Mouse (Mus musculus): ENCODE data around the gene Bean1. TPM values are rescaled to one million over a fixed set of nuclear protein-coding genes. Genes with fewer than 3 reads are reported as not detected.
A peak's percentile ranks its signal among the peaks of the same experiment; 100 is the strongest.
"Not testable (repeated sequence)": the region's sequence is repeated elsewhere in the genome, so short reads cannot be mapped to it uniquely, and the experiment has no call there.

Bean1 gene
- total RNA-seq, 2 experiments from 2014 or later: not detected

- no peak for ATAC-seq (replicated peaks; ENCODE audit: low FRiP score, poor library complexity, severe bottlenecking)
These were observed 61.8 kb downstream of the Bean1 start for GRCm38 (mm10) chr8:104232039-104232438.

- ATAC-seq (replicated peaks; ENCODE audit: low FRiP score, poor library complexity, severe bottlenecking): no peak
These were observed 62.7 kb downstream of the Bean1 start for GRCm38 (mm10) chr8:104232919-104233318.

GRCm38 (mm10) chr8:104234573-104234972 is 64.3 kb downstream of the Bean1 start:
- ATAC-seq (replicated peaks; ENCODE audit: low FRiP score, poor library complexity, severe bottlenecking): no peak

- no peak for ATAC-seq (replicated peaks; ENCODE audit: low FRiP score, poor library complexity, severe bottlenecking)
These were observed 69.2 kb downstream of the Bean1 start for GRCm38 (mm10) chr8:104239418-104239861.

GRCm38 (mm10) chr8:104242038-104242644 is 71.9 kb downstream of the Bean1 start:
- ATAC-seq (replicated peaks; ENCODE audit: low FRiP score, poor library complexity, severe bottlenecking): no peak

GRCm38 (mm10) chr8:104246621-104247020 is 76.4 kb downstream of the Bean1 start:
- ATAC-seq (replicated peaks; ENCODE audit: low FRiP score, poor library complexity, severe bottlenecking): no peak

GRCm38 (mm10) chr8:104247054-104247907 is 77.0 kb downstream of the Bean1 start:
- ATAC-seq (replicated peaks; ENCODE audit: low FRiP score, poor library complexity, severe bottlenecking): no peak

GRCm38 (mm10) chr8:104247908-104248275 is 77.7 kb downstream of the Bean1 start:
- ATAC-seq (replicated peaks; ENCODE audit: low FRiP score, poor library complexity, severe bottlenecking): no peak

- ATAC-seq (replicated peaks; ENCODE audit: low FRiP score, poor library complexity, severe bottlenecking): peak; percentile 77
These were observed 78.0 kb downstream of the Bean1 start, which contains the start of gene Tk2 for GRCm38 (mm10) chr8:104248276-104248675. TSS of gene Tk2 (minus strand) at chr8:104248558.

GRCm38 (mm10) chr8:104249442-104249996 is 79.3 kb downstream of the Bean1 start:
- no peak for ATAC-seq (replicated peaks; ENCODE audit: low FRiP score, poor library complexity, severe bottlenecking)

- ATAC-seq (replicated peaks; ENCODE audit: low FRiP score, poor library complexity, severe bottlenecking): peak; percentile 86
These were observed 80.5 kb downstream of the Bean1 start, which contains the start of gene Cklf for GRCm38 (mm10) chr8:104250439-104251367. TSS of gene Cklf (plus strand) at chr8:104250861.

GRCm38 (mm10) chr8:104251461-104251860 is 81.2 kb downstream of the Bean1 start:
- peak; percentile 33; the same call in 1 of the 2 replicates for ATAC-seq (replicated peaks; ENCODE audit: low FRiP score, poor library complexity, severe bottlenecking)

GRCm38 (mm10) chr8:104253016-104253415 is 82.8 kb downstream of the Bean1 start:
- 0 out of 2 replicates have a peak, but pooled peaks have one; percentile 31 for ATAC-seq (replicated peaks; ENCODE audit: low FRiP score, poor library complexity, severe bottlenecking)

GRCm38 (mm10) chr8:104261802-104262201 is 91.6 kb downstream of the Bean1 start:
- not testable (repeated sequence) for ATAC-seq (replicated peaks; ENCODE audit: low FRiP score, poor library complexity, severe bottlenecking)

GRCm38 (mm10) chr8:104264271-104264935 is 94.2 kb downstream of the Bean1 start:
- ATAC-seq (replicated peaks; ENCODE audit: low FRiP score, poor library complexity, severe bottlenecking): not testable (repeated sequence)

GRCm38 (mm10) chr8:104268368-104268767 is 98.1 kb downstream of the Bean1 start:
- ATAC-seq (replicated peaks; ENCODE audit: low FRiP score, poor library complexity, severe bottlenecking): no peak

Data from erythroid progenitor cell, adult 5-6 weeks (primary cell).